Mouse (Mus musculus) stomach, embryonic 16.5 days (tissue): ENCODE measurements around the gene Ier5. TPM values are rescaled to one million over a fixed set of nuclear protein-coding genes. Genes with fewer than 3 reads are reported as not detected.

Experiments used
- ATAC-seq: fragments of 200-750 bp; cut with Nextera tagmentation; 2 replicates; pipeline ENCODE4 v1.8.0; 2017; ENCODE audit warnings: moderate number of reproducible peaks, moderate TSS enrichment; ENCODE audit not compliant: insufficient read depth, low FRiP score
- H3K27ac ChIP-seq: fragments of 300-500 bp; sonication (generic); 2 replicates; pipeline ENCODE4 v1.5.1; 2014; ENCODE audit warnings: low read length
- H3K27me3 ChIP-seq: fragments of 300-500 bp; sonication (generic); 2 replicates; pipeline ENCODE4 v1.6.1; 2014; ENCODE audit warnings: low read length, control low read depth, mixed read lengths; ENCODE audit not compliant: control insufficient read depth, insufficient read depth
- H3K36me3 ChIP-seq: fragments of 300-500 bp; sonication (generic); 2 replicates; pipeline ENCODE4 v1.6.1; 2014; ENCODE audit warnings: low read length; ENCODE audit not compliant: control insufficient read depth, insufficient read depth
- H3K4me1 ChIP-seq: fragments of 300-500 bp; sonication (generic); 2 replicates; pipeline ENCODE4 v1.6.1; 2014; ENCODE audit warnings: low read length, control low read depth, mixed read lengths; ENCODE audit not compliant: control insufficient read depth, insufficient read depth
- H3K4me2 ChIP-seq: fragments of 300-500 bp; sonication (generic); 2 replicates; pipeline ENCODE4 v1.6.1; 2014; ENCODE audit warnings: low read depth, low read length, mixed read lengths
- H3K4me3 ChIP-seq: fragments of 300-500 bp; sonication (generic); replicated peaks from 2 replicates; pipeline ENCODE4 v1.5.1; 2014; ENCODE audit warnings: mild to moderate bottlenecking, low read length
- H3K9ac ChIP-seq: fragments of 300-500 bp; sonication (generic); 2 replicates; pipeline ENCODE4 v1.6.1; 2014; ENCODE audit warnings: low read length
- H3K9me3 ChIP-seq: fragments of 300-500 bp; sonication (generic); replicated peaks from 2 replicates; pipeline ENCODE4 v1.6.1; 2016; ENCODE audit warnings: low read length, control low read depth; ENCODE audit not compliant: control insufficient read depth
- WGBS: fragments of 180-500 bp; shearing (Covaris S2); extraction: QIAGEN DNeasy Blood & Tissue Kit; methylation state at CpG from one replicate; pipeline ENCODE4 v1.1.7; 2014; 5-methylcytosine and 5-hydroxymethylcytosine counted together
- polyA plus RNA-seq: library from polyadenylated mRNA; unstranded; fragments of >200 nt; fragmentation: Nextera tagmentation; extraction: Ambion mirVana; gene quantifications from 2 replicates; pipeline ENCODE4 v1.2.1, GENCODE M21; 2015

The Ier5 gene
- polyA plus RNA-seq, 1 experiment from 2014 or later = 2.5 TPM

DNA sequence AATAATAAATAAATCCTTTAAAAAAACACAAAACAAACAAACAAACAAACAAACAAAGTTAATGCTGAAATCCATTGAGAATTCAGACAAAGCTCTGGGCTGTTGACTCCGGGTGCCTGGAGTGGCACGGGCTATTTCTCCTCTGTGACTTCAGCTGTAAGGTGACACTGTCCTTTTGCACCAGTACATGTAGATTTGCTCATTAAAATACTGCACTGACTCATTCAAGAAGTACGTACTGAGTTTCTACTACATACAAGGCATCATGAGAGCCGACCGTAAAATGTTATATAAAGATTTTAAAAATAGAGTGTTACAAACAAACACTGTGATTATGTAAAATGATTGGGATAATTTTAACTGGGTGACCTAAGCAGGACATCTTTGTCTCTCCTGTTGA lies 25.0 kb upstream of the Ier5 start:
- no peak for ATAC-seq
- H3K4me3 ChIP-seq = no peak overlapping the region
- H3K9me3 ChIP-seq = no peaks in the 10 kb centered on the region

GRCm38 (mm10) chr1:155121977-155122939 lies 22.8 kb upstream of the Ier5 start:
- 74% methylated on average over 21 of the region's 21 CpGs for WGBS
- Histone ChIP-seq H3K27ac (no peak overlapping the region), H3K36me3 (no peaks in the 10 kb centered on the region), H3K4me1 (peaks cover 6% of the 10 kb centered on the region; the same call in 1 of the 2 replicates), H3K9me3 (no peaks in the 10 kb centered on the region), H3K9ac (no peak overlapping the region), H3K4me2 (no peak overlapping the region), H3K27me3 (no peaks in the 10 kb centered on the region), H3K4me3 (no peak overlapping the region)
- ATAC-seq = no peak

More for the DNA sequence above, 25.0 kb upstream of the Ier5 start:
- peaks cover 6% of the 10 kb centered on the region; the same call in 1 of the 2 replicates for H3K4me1 ChIP-seq
- H3K4me2 ChIP-seq = no peak overlapping the region
- H3K9ac ChIP-seq = no peak overlapping the region
- no peaks in the 10 kb centered on the region for H3K36me3 ChIP-seq
- H3K27me3 ChIP-seq = no peaks in the 10 kb centered on the region
- H3K27ac ChIP-seq = no peak overlapping the region
- 96% methylated on average over 5 of the region's 5 CpGs for WGBS

DNA sequence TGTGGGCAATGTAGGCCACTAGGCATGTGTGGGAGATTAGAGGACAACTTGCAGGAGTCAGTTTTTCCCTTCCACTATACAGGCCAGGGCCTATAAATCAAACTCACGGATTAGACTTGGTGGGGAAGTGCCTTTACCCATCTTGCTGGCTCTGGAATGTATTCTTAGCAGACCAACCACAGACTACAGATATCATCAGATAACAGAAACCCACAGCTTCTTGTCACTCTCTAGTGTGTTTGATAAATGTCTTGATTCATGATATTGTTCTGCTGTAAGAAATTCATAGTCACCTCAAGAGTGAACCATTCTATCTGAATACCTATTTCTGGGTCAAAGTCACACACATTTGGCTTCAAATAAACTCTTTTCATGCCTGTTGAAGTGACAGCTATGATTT lies 20.3 kb upstream of the Ier5 start:
- H3K9me3 ChIP-seq = no peaks in the 10 kb centered on the region
- H3K4me2 ChIP-seq = no peak overlapping the region
- WGBS = 61% methylated on average over 1 of the region's 1 CpGs
- H3K27ac ChIP-seq = no peak overlapping the region
- H3K27me3 ChIP-seq = no peaks in the 10 kb centered on the region
- H3K9ac ChIP-seq = no peak overlapping the region
- H3K4me1 ChIP-seq = no peaks in the 10 kb centered on the region
- no peak overlapping the region for H3K4me3 ChIP-seq
- H3K36me3 ChIP-seq = no peaks in the 10 kb centered on the region
- ATAC-seq = no peak

GRCm38 (mm10) chr1:155113946-155114345 lies 14.5 kb upstream of the Ier5 start:
- H3K4me1 ChIP-seq = 0 out of 2 replicates have a peak, but pooled peaks cover 6% of the 10 kb centered on the region
- no peaks in the 10 kb centered on the region for H3K27me3 ChIP-seq
- H3K4me3 ChIP-seq = no peak overlapping the region
- no peak overlapping the region for H3K27ac ChIP-seq
- no peaks in the 10 kb centered on the region for H3K36me3 ChIP-seq
- H3K9ac ChIP-seq = no peak overlapping the region
- no peak for ATAC-seq
- no peak overlapping the region for H3K4me2 ChIP-seq
- WGBS = 14% methylated on average over 3 of the region's 3 CpGs
- no peaks in the 10 kb centered on the region for H3K9me3 ChIP-seq

GRCm38 (mm10) chr1:155112875-155113274 lies 13.4 kb upstream of the Ier5 start:
- no peaks in the 10 kb centered on the region for H3K27me3 ChIP-seq
- no peaks in the 10 kb centered on the region for H3K36me3 ChIP-seq
- H3K4me2 ChIP-seq = no peak overlapping the region
- no peak overlapping the region for H3K4me3 ChIP-seq
- 83% methylated on average over 1 of the region's 1 CpGs for WGBS
- no peak overlapping the region for H3K9ac ChIP-seq
- no peak for ATAC-seq
- no peaks in the 10 kb centered on the region for H3K9me3 ChIP-seq
- H3K4me1 ChIP-seq = peaks cover 14% of the 10 kb centered on the region
- no peak overlapping the region for H3K27ac ChIP-seq

- Histone ChIP-seq H3K4me3 (no peak overlapping the region), H3K4me2 (no peak overlapping the region), H3K4me1 (peaks cover 19% of the 10 kb centered on the region), H3K27ac (no peak overlapping the region), H3K36me3 (no peaks in the 10 kb centered on the region), H3K9ac (no peak overlapping the region), H3K9me3 (no peaks in the 10 kb centered on the region), H3K27me3 (no peaks in the 10 kb centered on the region)
- 53% methylated on average over 4 of the region's 4 CpGs for WGBS
- ATAC-seq = no peak
These were observed 12.7 kb upstream of the Ier5 start for GRCm38 (mm10) chr1:155112118-155112517.

DNA sequence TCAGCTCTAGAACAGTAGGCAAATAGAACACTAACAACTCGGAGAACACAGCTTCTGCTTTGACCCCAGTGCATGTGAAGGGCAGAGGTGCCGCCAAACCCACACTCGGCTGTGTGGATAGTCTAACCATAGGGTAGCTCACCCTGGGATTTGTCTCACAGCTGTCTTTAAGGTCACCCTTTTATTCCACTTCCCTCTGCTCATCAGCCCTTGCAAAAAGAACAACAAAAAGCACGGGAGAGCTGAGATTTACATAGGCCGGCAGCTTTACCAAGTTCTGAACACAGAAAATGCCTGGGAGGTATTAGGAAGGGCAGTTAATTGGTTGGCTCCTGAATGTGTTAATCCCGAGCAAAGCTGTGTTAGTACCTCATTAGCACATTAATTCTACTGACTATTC lies 12.1 kb upstream of the Ier5 start:
- H3K4me2 ChIP-seq = no peak overlapping the region
- no peaks in the 10 kb centered on the region for H3K36me3 ChIP-seq
- H3K4me1 ChIP-seq = peaks cover 19% of the 10 kb centered on the region
- ATAC-seq = no peak
- no peaks in the 10 kb centered on the region for H3K27me3 ChIP-seq
- no peak overlapping the region for H3K9ac ChIP-seq
- H3K4me3 ChIP-seq = no peak overlapping the region
- no peaks in the 10 kb centered on the region for H3K9me3 ChIP-seq
- no peak overlapping the region for H3K27ac ChIP-seq
- WGBS = 59% methylated on average over 6 of the region's 6 CpGs

DNA sequence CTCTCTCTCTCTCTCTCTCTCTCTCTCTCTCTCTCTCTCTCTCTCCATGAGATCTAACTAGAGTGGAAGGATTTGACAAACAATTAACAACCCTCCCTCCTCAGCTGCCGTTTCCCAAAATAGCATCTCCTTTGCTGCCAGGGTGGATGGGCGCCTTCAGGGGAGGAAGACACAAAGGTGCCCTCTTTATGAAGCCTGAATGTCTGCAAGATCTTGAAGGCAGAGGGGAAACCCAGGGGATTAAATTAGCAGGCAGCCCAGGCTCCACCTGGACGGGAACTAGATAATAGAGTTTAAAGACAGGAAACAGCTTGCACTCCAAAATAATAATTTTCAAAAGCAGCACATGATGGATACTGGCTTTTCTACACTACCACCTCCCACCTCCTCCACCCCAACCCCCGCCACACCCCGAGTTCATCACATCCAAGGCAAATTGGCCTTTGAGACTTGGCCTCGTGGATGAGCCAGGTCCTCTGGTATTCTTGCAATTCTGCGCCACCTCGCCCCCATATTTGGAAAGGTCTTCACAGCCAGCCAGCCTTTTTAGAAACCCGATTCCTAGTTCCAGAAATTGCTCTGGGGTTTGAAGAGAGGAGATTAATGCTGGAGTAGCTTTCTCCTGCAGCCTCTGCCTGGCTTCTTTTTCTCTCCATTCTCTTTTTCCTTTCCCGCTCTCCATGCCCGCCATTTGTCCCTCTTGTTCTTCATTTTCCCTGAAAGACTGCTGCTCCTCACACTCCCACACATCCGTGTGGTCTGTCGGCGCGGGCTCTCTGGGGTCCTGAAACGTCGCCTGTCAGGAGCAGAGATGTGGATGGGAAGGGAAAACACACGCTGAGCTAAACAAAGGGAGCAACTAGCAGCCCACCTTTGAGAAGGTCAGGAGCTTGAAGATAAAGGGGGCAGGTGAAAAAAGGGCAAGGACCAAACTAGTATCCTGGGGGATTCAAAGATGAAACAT lies 10.2 kb upstream of the Ier5 start:
- WGBS = 21% methylated on average over 18 of the region's 18 CpGs
- Histone ChIP-seq H3K4me3 (no peak overlapping the region), H3K4me2 (peak overlapping the region; percentile 28; the same call in 1 of the 2 replicates), H3K9ac (peak overlapping the region; percentile 9; the same call in 1 of the 2 replicates), H3K9me3 (no peaks in the 10 kb centered on the region), H3K27me3 (no peaks in the 10 kb centered on the region), H3K27ac (peak overlapping the region; percentile 34), H3K4me1 (peaks cover 19% of the 10 kb centered on the region), H3K36me3 (no peaks in the 10 kb centered on the region)
- ATAC-seq = 0 out of 2 replicates have a peak, but pooled peaks have one; percentile 22
